Mouse (Mus musculus): ENCODE measurements at regions not wholly inside any gene's neighbourhood (a gene's known extent, or its start where the extent isn't known, plus 50 kb on each side); places are given as distances from the start of the nearest gene placed in this dataset.

DNA sequence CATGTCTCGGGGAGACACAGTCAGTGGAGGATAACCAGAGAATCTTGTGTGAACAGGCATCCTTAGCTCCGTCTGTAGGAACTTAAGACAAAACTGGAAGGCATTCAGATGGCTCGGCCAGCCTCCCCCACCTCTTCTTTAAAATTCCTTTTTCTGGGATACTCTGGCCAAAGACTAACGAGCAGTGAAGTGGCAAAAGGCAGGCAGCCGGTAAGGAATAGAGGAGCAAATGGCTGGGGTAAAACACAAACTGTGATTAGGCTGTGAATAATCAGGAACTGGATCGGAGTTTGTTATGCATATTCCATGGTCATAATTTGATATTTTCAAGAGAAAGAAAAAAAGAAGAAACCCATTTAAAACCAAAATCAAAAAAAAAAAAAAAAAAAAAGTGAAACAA is 287.8 kb upstream of the Vrk2 start:
- DNase-seq (ENCODE audit: low read depth, low spot score): no peak
